Mouse (Mus musculus): Measurements from ENCODE around the gene 1700113H08Rik. TPM values are rescaled to one million over a fixed set of nuclear protein-coding genes. Genes with fewer than 3 reads are reported as not detected.
A peak's percentile ranks its signal among the peaks of the same experiment; 100 is the strongest.

1700113H08Rik gene
- total RNA-seq, 2 experiments from 2014 or later: not detected

DNA sequence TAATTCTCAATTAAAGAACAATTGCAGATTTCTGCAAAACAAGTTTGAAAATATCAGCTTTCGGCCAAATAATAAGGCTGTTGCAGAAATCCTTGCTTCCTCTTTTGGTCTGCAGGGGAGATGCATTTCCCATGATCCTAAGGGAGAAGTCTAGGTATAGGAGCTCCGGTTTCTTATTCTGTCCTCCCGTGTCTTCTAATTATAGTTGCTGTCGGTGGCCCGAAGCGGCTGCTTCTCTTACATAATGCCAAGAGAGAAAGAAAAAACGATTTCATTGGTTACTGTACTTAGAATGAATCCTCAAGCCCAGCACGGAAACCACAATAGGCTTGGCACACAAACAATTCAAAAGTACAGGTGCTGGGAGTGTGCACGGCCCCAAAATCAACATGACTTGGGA lies 101.9 kb downstream of the 1700113H08Rik start:
- peak in 1 of 2 experiments; percentile 4 for DNase-seq (ENCODE audit: low spot score in 2 of 2)

DNA sequence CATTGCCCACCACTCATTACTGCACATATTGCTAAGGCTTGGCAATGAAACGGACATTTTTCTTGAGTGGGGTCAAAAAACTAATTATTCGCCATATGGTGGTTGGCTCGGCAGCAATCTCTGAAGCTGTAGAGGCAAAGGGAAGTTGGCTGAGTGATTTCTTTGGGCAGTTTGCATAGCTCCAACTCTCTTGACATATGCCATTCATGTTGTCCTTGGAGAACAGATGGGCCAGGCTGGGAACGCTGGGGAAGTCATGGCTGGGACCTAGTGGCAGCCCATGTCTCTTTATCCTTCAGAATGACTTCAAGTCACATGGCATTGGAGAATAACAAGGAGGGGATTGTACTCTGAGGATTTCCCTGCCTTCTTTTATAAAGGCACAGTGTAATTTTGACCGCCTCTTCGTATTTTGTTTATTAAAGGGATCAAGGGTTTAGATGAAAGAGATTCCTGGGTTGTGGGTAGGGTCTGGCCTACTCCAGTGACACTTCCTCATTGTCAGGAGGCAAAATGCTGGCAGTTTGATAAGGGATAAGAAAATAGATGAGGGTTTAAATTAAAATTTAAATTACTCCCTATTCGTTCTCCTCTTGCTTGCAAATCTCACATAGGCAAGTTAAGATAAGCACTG lies 138.4 kb downstream of the 1700113H08Rik start:
- DNase-seq (ENCODE audit: low spot score in 2 of 2): no peak

DNA sequence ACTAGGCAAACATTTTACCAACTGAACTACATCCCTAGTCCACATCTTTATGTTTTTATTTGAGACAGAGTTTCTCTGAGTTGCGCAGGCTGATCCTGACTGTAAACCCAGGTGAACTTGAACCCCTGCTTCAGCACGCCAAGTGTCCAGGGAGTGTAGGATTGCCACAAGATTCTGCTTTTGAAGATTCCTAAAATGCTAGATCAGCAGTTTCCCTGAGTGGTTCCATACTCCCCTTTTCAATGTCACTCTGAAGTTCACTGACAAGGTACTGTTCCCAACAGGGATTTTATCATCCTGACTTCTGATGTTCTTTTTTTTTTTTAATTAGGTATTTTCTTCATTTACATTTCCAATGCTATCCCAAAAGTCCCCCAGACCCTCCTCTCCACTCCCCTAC lies 140.9 kb downstream of the 1700113H08Rik start:
- no peak for DNase-seq (ENCODE audit: low spot score in 2 of 2)

DNA sequence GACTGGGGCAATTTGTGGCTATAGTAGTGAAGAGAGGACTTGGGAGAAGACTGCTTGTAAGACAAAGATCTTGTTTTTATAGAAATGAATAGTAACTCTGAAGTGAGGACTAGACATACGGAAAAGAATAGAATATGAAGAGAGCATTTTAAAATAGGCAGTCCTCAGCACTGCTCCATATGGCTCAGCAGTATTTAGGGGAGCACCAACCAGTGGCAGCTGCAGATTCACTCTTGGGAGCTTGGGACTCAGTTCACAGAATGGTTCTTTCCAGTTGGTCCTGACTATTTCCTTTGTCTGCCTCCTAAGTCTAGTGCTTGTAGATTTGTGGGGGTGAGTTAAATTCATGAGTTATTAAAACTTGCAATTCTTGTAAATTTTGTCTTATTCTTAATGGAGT lies 151.6 kb downstream of the 1700113H08Rik start:
- DNase-seq (ENCODE audit: low spot score in 2 of 2): peak in 1 of 2 experiments; percentile 11

DNA sequence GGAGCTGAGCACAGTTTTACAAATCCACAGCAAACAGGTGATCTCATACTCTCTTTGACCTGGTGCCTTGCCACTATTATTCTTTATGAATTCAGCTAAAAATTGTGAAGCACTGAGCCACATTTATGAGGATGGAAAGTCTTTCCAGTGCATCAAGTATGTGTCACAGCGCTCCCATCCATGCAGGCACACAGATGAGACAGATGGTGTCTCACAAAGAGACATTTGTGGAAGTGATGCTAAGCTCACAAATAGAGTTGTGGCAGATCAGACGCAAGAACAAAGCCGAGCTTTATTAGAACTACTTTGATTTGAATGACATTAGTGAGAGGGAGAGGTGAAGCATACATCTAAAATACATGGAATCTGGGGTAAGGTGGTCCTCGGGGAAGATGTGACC lies 153.2 kb downstream of the 1700113H08Rik start:
- DNase-seq (ENCODE audit: low spot score in 2 of 2): no peak

DNA sequence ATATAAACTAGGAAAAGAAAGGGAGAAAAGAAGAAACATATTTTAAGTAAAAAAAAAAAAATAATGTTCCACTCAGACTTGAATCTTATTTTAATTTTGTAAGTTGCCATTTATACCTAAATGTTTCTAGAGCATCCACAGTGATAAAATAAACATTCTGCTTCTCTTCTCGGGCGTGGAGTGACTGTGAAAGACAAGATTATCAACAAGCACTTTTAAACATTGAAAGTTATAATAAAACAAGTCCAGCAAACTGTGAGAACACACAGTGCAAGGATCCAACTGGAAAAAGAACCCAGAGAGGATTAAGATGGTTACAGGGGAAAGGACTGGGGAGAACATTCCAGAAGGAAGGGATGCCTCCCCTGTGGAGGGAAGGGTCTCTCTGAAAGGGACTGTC lies 155.0 kb downstream of the 1700113H08Rik start:
- DNase-seq (ENCODE audit: low spot score in 2 of 2): no peak

DNA sequence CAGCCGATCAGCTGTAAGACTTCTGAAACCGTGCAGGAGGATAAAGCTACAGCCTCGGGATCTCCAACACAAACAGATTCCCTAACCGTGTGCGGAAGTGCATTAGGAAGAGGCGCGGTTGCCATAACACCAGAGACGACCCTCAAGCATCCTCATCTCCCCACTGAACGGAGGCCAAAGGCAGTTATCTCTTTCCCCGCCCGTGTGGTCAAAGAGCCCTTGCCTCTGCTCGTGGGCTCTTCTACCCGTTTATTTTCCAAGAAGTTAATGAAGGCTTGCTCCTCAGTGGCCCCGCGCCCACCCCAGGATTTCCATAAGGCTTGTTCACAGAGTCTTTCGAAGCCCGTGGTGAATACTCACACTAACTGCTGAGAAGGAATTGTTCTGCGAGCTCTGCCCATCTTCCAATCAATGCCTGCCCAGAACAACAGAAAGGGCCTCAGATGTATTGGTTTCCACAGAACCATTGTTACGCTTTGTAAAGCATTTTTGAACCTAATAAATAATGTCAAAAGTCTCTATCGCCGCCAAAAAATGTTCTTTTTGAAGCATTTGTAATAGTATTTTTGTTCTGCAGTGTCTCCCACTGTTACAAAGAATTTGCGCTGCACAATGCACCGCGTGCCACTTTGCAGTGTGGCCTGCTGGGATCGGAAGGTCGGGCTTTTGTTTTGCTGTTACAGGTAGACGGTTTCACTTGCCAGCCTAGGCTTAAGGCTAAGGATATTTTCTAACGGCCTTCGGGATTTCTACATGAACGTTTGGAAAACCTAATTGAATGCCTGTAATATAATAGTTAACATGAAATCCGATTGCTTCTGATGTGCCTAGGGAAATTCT lies 172.4 kb downstream of the 1700113H08Rik start:
- no peak for DNase-seq (ENCODE audit: low spot score in 2 of 2)

DNA sequence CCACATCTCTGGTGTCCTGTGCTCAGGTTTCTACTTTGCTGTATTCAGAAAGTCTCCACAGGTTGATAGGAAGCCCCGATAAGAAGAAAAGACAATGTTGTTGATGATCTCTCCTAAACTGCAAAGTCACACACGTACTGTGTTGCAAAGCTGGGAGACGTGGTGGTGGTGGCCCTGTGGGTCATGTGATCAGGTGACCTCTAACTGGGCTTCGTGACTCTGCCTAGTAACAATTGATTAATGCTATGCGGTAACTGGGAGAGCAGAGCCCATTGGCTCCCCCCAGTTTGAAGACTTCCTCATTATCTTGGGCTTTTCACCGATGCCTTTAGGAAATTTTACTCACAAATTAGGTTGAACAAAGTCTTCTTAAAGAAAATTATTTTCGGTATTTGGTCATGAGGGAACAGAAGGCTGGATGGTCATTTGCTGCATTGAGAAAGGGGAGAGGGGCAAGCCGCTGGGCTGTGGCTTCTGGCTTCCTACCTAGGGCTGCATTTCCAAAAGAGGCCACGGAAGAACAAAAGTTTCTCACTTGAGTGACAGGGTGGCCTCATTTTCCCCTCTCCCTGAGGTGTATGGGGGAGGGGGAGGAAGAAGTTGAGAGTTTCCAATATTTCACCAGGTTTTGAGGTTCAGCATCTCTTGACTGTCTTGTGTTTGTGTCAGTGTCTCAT lies 181.6 kb downstream of the 1700113H08Rik start:
- DNase-seq (ENCODE audit: low spot score in 2 of 2): no peak

DNA sequence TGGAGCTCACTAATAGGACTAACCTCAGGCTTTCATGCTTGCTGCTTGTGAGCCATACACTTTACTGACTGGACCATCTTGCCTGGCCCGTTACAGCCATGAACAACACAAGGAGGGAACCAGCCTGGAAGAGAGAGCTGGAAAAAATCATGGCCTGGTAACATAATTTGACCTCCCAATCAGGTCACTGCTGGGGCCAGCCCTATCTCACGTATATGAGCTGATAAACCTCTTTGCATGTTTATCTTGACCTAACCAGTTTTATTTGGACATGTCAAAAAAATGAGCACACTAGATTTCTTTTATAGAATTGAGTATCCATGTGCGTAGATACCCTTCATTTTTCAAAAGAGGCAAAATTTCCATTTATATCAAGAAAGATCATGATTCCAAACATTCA lies 213.9 kb downstream of the 1700113H08Rik start:
- no peak for DNase-seq (ENCODE audit: low spot score in 2 of 2)

DNA sequence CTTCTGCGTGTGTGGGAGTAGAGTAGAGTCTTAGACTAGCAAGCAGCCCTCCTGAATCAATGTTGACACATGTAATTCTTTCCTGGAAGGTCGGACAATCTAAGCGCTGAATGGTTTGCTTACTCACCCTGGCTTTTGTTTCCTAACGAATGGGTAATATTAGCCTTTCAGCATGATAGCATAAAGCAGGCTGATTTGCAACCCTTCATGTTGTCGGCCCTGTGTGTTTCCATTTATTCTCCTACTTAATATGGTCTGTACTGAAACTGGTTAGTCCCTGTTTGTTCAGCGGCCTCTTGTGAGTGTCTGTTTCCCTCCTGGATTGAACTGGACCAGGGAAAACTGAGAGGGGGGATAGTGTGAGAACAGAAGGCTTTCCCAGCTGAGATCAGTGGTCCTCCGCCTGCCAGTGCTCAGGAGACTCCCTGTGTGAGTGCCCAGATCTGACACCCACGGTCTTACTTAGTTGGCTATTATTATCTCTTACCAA lies 214.3 kb downstream of the 1700113H08Rik start:
- DNase-seq (ENCODE audit: low spot score in 2 of 2): no peak

DNA sequence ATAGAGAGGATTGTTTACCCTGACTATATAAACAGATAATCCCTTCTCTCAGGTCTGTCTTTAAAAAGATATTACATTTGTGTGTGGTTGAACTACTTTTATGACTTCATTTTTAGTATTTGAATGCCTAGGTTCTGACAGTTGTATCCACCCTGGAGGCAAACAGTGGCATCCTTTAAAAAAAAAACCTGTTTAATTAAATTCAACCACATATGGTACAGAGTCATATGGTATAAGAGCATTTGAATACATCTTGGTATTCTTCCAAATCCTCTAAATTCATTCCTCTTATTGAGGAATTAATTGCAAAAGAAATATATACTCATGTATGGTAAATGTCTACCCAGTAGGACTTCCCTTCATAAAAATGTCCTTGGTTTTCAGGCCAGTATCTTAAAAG lies 217.2 kb downstream of the 1700113H08Rik start:
- no peak for DNase-seq (ENCODE audit: low spot score in 2 of 2)

Other genes starting within 250 kb of the 1700113H08Rik start
- under 1 TPM; 0.09 to 0.37 TPM for gene Stab2, start 50.0 kb upstream of the 1700113H08Rik start, total RNA-seq (2021)

All from left cerebral cortex, adult 18-20 months (tissue).